Mouse (Mus musculus) CH12.LX (cell line): Measurements from ENCODE around the gene Parp3. TPM values are rescaled to one million over a fixed set of nuclear protein-coding genes. Genes with fewer than 3 reads are reported as not detected.

Experiments used
- DNase-seq: peaks from one replicate; pipeline ENCODE4 v3.0.0-alpha.2; 2013; ENCODE audit errors: extremely low read depth
- H3K27ac ChIP-seq: 2 replicates; pipeline ENCODE4 v1.5.1; 2012; ENCODE audit warnings: low read depth, mild to moderate bottlenecking, control low read depth, moderate library complexity; ENCODE audit not compliant: insufficient read depth
- H3K27me3 ChIP-seq: replicated peaks from 2 replicates; pipeline ENCODE3; 2012; ENCODE audit warnings: inconsistent platforms
- H3K36me3 ChIP-seq, 2 experiments: replicated peaks in 1 of 2; 2 replicates each; pipeline versions ENCODE3 to v1.6.1; 2012; ENCODE audit warnings: inconsistent platforms in 1 of 2, low read length in 1 of 2, mild to moderate bottlenecking in 1 of 2, mixed read lengths in 1 of 2, moderate library complexity in 1 of 2; ENCODE audit not compliant: control insufficient read depth in 1 of 2, insufficient read depth in 1 of 2
- H3K4me1 ChIP-seq, 2 experiments: 2 replicates each; pipeline ENCODE4 v1.6.1; 2012; ENCODE audit warnings: inconsistent platforms in 1 of 2, moderate library complexity in 1 of 2; ENCODE audit not compliant: insufficient read depth in 2 of 2, control insufficient read depth in 1 of 2
- H3K4me2 ChIP-seq: 2 replicates; pipeline ENCODE4 v1.6.1; 2012; ENCODE audit warnings: low read depth, mild to moderate bottlenecking, control low read depth; ENCODE audit not compliant: poor library complexity, insufficient read depth, severe bottlenecking
- H3K4me3 ChIP-seq, 3 experiments: fragments of 150-350 bp in 1 of 3; sonication (generic) in 1 of 3; replicated peaks in 1 of 3; 2 replicates each; pipeline versions ENCODE3 to v1.5.1; 2011 to 2012; ENCODE audit warnings: low read depth in 2 of 3, low read length in 2 of 3, mild to moderate bottlenecking in 2 of 3, moderate library complexity in 2 of 3, control low read depth in 1 of 3, improper control_type of control experiment in 1 of 3, inconsistent platforms in 1 of 3, mixed read lengths in 1 of 3; ENCODE audit not compliant: poor library complexity in 1 of 3
- H3K79me2 ChIP-seq: replicated peaks from 2 replicates; pipeline ENCODE4 v1.6.1; 2012; ENCODE audit warnings: mild to moderate bottlenecking, moderate library complexity; ENCODE audit not compliant: control insufficient read depth, poor library complexity, insufficient read depth, severe bottlenecking; ENCODE audit errors: extremely low read depth
- H3K9ac ChIP-seq: 2 replicates; pipeline ENCODE4 v1.6.1; 2012; ENCODE audit warnings: low read depth, mild to moderate bottlenecking, control low read depth, moderate library complexity; ENCODE audit not compliant: insufficient read depth
- H3K9me3 ChIP-seq: replicated peaks from 2 replicates; pipeline ENCODE3; 2012; ENCODE audit warnings: low read length, inconsistent platforms, mixed read lengths
- BHLHE40 ChIP-seq: IDR thresholded peaks from 2 replicates; pipeline ENCODE4 v1.6.1; 2011; ENCODE audit warnings: mild to moderate bottlenecking, low read depth, low read length, improper control_type of control experiment
- CHD1 ChIP-seq: IDR thresholded peaks from 2 replicates; pipeline ENCODE4 v1.6.1; 2012; ENCODE audit warnings: low read depth, low read length, improper control_type of control experiment, inconsistent platforms
- CTCF ChIP-seq, 2 experiments: IDR thresholded peaks in 1 of 2; conservative IDR thresholded peaks in 1 of 2; 2 replicates each; pipeline ENCODE4 v1.5.1; 2011 to 2012; ENCODE audit warnings: low read depth in 2 of 2, low read length in 2 of 2, improper control_type of control experiment in 1 of 2, inconsistent platforms in 1 of 2, mild to moderate bottlenecking in 1 of 2, moderate library complexity in 1 of 2
- EP300 ChIP-seq: IDR thresholded peaks from 2 replicates; pipeline ENCODE4 v1.6.1; 2011; ENCODE audit warnings: low read length, improper control_type of control experiment
- ETS1 ChIP-seq: conservative IDR thresholded peaks from 2 replicates; pipeline ENCODE4 v1.6.1; 2012; ENCODE audit warnings: low read depth, mild to moderate bottlenecking, inconsistent platforms, low read length, improper control_type of control experiment, moderate library complexity
- GABPA ChIP-seq: IDR thresholded peaks from 2 replicates; pipeline ENCODE4 v1.6.1; 2012; ENCODE audit warnings: low read depth, low read length, improper control_type of control experiment, inconsistent platforms; ENCODE audit not compliant: insufficient replicate concordance
- IRF4 ChIP-seq: IDR thresholded peaks from 2 replicates; pipeline ENCODE4 v1.6.1; 2014; ENCODE audit warnings: low read depth, mild to moderate bottlenecking, inconsistent platforms, low read length, improper control_type of control experiment
- MAFK ChIP-seq: IDR thresholded peaks from 2 replicates; pipeline ENCODE4 v1.6.1; 2011; ENCODE audit warnings: low read length, improper control_type of control experiment; ENCODE audit not compliant: insufficient replicate concordance
- MAZ ChIP-seq: IDR thresholded peaks from 2 replicates; pipeline ENCODE4 v1.6.1; 2012; ENCODE audit warnings: low read depth, mild to moderate bottlenecking, inconsistent platforms, low read length, improper control_type of control experiment, moderate library complexity
- MEF2A ChIP-seq: IDR thresholded peaks from 2 replicates; pipeline ENCODE4 v1.6.1; 2014; ENCODE audit warnings: low read depth, mild to moderate bottlenecking, inconsistent platforms, low read length, improper control_type of control experiment, borderline replicate concordance
- NELFE ChIP-seq: IDR thresholded peaks from 2 replicates; pipeline ENCODE4 v1.6.1; 2011; ENCODE audit warnings: low read depth, low read length, improper control_type of control experiment
- POLR2A ChIP-seq: IDR thresholded peaks from 2 replicates; pipeline ENCODE4 v1.6.1; 2011; ENCODE audit warnings: low read depth, mild to moderate bottlenecking, improper control_type of control experiment, low read length
- POLR2AphosphoS2 ChIP-seq: IDR thresholded peaks from 2 replicates; pipeline ENCODE4 v1.6.1; 2011; ENCODE audit warnings: low read depth, low read length, improper control_type of control experiment
- RAD21 ChIP-seq: IDR thresholded peaks from 2 replicates; pipeline ENCODE4 v1.6.1; 2011; ENCODE audit warnings: low read depth, mild to moderate bottlenecking, low read length, improper control_type of control experiment, moderate library complexity
- TCF12 ChIP-seq: IDR thresholded peaks from 2 replicates; pipeline ENCODE4 v1.6.1; 2014; ENCODE audit warnings: low read depth, mild to moderate bottlenecking, inconsistent platforms, low read length, improper control_type of control experiment
- UBTF ChIP-seq: IDR thresholded peaks from 2 replicates; pipeline ENCODE4 v1.6.1; 2012; ENCODE audit warnings: low read depth, mild to moderate bottlenecking, inconsistent platforms, low read length, improper control_type of control experiment, moderate library complexity
- USF1 ChIP-seq: IDR thresholded peaks from 2 replicates; pipeline ENCODE4 v1.6.1; 2014; ENCODE audit warnings: low read depth, mild to moderate bottlenecking, inconsistent platforms, low read length, improper control_type of control experiment
- ZKSCAN1 ChIP-seq: IDR thresholded peaks from 2 replicates; pipeline ENCODE4 v1.6.1; 2012; ENCODE audit warnings: low read depth, inconsistent platforms, low read length, improper control_type of control experiment, borderline replicate concordance
- ZMIZ1 ChIP-seq: IDR thresholded peaks from 2 replicates; pipeline ENCODE4 v1.6.1; 2012; ENCODE audit warnings: low read depth, mild to moderate bottlenecking, inconsistent platforms, low read length, improper control_type of control experiment
- ZNF384 ChIP-seq: IDR thresholded peaks from 2 replicates; pipeline ENCODE4 v1.6.1; 2012; ENCODE audit warnings: low read depth, low read length, improper control_type of control experiment, inconsistent platforms
- dilution Hi-C: fragments of 300-500 bp; cut with MboI; formaldehyde crosslinking; loops from 2 replicates; pipeline ENCODE4 v1.14.3; 2020; ENCODE audit warnings: low sequenced_read_pairs; ENCODE audit not compliant: extremely low pct_unique_long_range_greater_than_20kb, extremely low pct_ligation_motif_present
- in situ Hi-C: fragments of 300-500 bp; cut with MboI; formaldehyde crosslinking; loops from 3 replicates; pipeline ENCODE4 v1.14.3; 2019; ENCODE audit warnings: low sequenced_read_pairs, low pct_ligation_motif_present, low pct_unique_long_range_greater_than_20kb, mixed read lengths
- polyA plus RNA-seq: library from polyadenylated mRNA; unstranded; fragments of >175 nt; gene quantifications from 2 replicates; pipeline ENCODE4 v1.2.1, GENCODE M21; 2012; ENCODE audit warnings: low read depth; ENCODE audit not compliant: insufficient read length
- total RNA-seq, 2 experiments: library from RNA; depleted of rRNA; stranded (reverse); fragments of 300-350 nt in 1 of 2; fragments of >200 nt in 1 of 2; gene quantifications; 2 replicates each; pipeline ENCODE4 v1.2.3; 2012 to 2014

The Parp3 gene
- total and polyA plus RNA-seq, 3 experiments, result 10.3 to 24.6 (median 12.9) TPM

DNA sequence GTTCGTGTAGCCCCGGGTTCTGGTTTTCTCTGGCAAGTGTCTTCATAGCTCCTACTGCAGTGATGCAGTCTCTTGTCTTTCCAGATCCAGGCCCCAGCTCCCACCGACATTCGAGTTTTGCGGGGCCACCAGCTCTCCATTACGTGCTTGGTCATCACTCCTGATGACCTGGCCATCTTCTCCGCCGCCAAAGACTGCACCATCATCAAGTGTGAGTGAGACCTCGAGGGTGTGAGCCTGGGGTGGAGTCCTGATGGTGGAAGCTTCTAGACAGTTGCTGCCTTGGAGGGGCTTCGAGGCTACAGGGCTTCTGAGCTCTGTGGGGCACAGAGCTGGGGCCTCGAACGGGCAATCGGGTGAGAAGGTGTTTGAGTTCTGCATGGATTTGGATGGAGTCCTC, 4.9 kb upstream of the Parp3 start:
- H3K4me3 ChIP-seq, result no peak overlapping the region
- peaks cover 26% of the 10 kb centered on the region for H3K79me2 ChIP-seq
- no peak overlapping the region for H3K4me2 ChIP-seq
- dilution Hi-C loops (no loop called here), in situ Hi-C loops (no loop called here)
- no peak overlapping the region for H3K27ac ChIP-seq
- no peaks in the 10 kb centered on the region for H3K27me3 ChIP-seq
- peaks cover 6 to 33% of the 10 kb centered on the region in 2 experiments; a peak in 3 of 4 replicates for H3K4me1 ChIP-seq
- no peak overlapping the region for H3K9ac ChIP-seq
- DNase-seq, result no peak
- H3K36me3 ChIP-seq, result peaks cover 59 to 77% of the 10 kb centered on the region in 2 experiments
- no peaks in the 10 kb centered on the region for H3K9me3 ChIP-seq
- TF ChIP-seq TCF12 (no peak), CHD1 (no peak), POLR2AphosphoS2 (no peak), IRF4 (no peak)
- TF ChIP-seq, all 38 proteins: peak for 0

DNA sequence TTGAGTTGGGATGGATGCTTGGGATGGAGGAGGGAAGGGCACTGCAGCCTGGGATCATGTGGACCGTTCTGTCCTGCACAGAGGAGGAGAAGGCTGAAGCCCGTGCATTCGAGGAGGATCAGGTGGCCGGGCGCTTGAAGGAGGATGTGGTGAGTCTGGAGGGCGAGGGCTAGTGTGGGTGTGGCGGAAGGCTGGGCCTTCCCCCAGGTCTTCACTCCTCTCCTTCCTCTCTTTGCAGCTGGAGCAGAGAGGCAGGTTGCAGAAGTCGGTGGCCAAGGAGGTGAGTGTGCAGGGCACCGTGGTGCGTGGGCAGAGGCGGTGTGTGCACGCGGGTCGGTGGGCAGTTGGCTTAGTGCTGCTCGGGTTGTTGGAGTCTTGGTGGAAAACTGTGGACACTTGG, 4.3 kb upstream of the Parp3 start:
- DNase-seq, result peak; percentile 30
- no peak overlapping the region for H3K9ac ChIP-seq
- peaks cover 59 to 72% of the 10 kb centered on the region in 2 experiments for H3K36me3 ChIP-seq
- dilution Hi-C loops (no loop called here), in situ Hi-C loops (no loop called here)
- no peak for TF ChIP-seq ZMIZ1
- TF ChIP-seq GABPA, result no peak
- TF ChIP-seq UBTF, result no peak
- TF ChIP-seq ZKSCAN1, result no peak
- no peak for TF ChIP-seq BHLHE40
- TF ChIP-seq NELFE, result no peak
- no peak for TF ChIP-seq POLR2AphosphoS2
- no peak for TF ChIP-seq RAD21
- TF ChIP-seq USF1, result no peak
- no peak for TF ChIP-seq CHD1
- TF ChIP-seq MAZ, result no peak
- no peak for TF ChIP-seq MEF2A
- no peak for TF ChIP-seq CTCF (conservative IDR thresholded peaks at IDR 0.05 in 1 of 2, IDR thresholded peaks at IDR 0.05 in 1 of 2; ENCODE audit: low read depth in 2 of 2, low read length in 2 of 2)
- TF ChIP-seq MAFK, result no peak
- no peak for TF ChIP-seq EP300
- no peak for TF ChIP-seq POLR2A
- TF ChIP-seq ETS1, result no peak
- TF ChIP-seq IRF4, result no peak
- TF ChIP-seq ZNF384, result no peak
- H3K9me3 ChIP-seq, result no peaks in the 10 kb centered on the region
- H3K27me3 ChIP-seq, result no peaks in the 10 kb centered on the region
- H3K4me2 ChIP-seq, result no peak overlapping the region
- no peak overlapping the region for H3K27ac ChIP-seq
- H3K4me3 ChIP-seq, result no peak overlapping the region
- peaks cover 6 to 38% of the 10 kb centered on the region in 2 experiments; a peak in 3 of 4 replicates for H3K4me1 ChIP-seq
- H3K79me2 ChIP-seq, result peaks cover 26% of the 10 kb centered on the region
